Mouse (Mus musculus): ENCODE measurements around the gene Fryl.

Fryl gene

DNA sequence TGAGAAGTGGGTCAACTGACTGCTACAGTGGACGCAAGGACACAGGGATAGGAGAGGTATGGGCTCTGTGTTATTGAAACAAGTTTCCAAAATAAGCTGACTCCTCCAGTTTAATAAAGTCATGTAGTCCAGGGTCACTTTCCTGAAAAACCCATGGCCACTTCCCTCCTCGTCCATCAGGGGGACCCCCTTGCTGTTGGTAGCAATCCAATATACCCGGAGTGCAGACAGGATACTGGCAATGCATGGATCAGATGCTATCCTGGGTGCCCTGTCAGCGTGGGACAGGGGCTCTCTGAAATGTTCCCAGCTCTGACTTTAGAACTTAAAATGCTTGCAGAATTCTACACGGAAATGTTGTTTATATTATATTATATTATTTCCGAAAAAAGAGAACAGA lies 34.0 kb downstream of the Fryl start:
- in situ Hi-C loops (cut with MboI, MseI): no loop called here

DNA sequence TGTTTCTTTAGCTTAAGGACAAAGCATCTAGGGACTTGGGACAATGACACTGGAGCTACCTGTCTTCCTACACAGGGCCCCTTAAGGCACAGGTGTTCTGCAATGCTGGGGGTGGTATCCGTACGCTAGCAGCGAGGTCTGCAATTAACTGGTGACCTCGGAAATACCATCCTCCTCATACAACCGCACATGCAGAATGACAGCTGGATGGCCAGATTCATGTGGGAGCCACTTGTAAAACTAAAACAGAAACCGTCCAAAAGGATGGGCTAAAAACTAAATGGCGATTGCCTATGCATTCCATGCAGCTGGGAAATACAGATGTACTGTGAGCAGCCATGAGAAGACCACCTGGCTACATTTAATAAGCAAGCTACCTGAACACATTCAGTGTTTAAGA lies 34.6 kb downstream of the Fryl start:
- in situ Hi-C loops (cut with MboI, MseI): no loop called here

DNA sequence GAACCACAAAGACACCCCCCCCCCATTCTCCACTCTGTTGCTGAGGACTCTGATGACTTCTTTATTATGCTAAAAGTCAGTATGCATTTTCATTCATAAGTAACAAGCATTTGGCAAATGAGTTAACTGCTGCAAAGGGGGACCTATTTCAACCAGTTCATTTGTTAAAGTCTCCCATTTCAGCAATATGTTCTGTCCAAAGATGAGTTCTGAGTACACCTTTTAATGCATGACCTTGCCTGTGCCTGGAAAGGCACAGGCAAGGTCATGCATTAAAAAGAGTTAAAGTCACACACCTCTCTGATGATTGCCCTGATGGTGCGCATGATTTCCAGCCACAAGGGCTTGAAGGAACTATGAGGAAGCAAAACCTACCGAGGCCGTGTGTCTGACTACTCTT lies 36.7 kb downstream of the Fryl start:
- in situ Hi-C loops (cut with MboI, MseI): no loop called here

DNA sequence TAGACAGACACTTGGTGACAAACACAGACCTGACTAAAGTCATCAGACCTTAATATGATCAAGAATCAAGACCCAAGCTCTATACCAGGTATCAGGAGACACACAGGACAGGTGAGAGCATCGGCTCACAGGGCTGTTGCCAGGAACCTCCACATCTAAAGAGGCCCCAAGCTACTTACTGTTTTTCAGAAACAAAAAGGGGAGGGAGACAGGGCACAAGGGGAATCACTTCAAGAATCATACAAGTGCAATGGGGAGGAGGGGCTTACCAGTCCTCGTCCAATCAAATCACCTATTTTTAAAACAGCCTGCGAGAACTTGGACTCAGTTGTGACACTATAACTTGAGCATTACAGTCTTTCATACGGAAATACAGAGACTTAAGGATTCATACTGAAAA lies 38.4 kb downstream of the Fryl start:
- in situ Hi-C loops (cut with MboI, MseI): no loop called here

DNA sequence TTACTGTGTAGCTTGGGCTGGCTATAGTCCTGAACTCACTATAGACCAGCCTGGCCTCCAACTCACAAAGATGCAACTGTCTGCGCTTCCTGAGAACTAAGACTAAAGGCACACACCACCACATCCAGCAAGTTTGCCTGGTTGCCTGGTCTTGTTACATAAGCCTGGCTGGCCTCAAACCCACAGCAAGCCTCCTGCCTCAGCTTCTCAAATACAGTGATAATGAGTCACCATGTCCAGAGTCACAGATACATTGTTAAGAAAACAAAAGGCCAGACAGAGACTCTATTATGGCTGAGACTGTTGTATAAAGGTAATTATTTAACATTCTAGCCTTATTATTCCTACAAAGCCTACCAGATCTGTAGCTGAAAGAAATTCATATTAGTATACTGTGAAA lies 39.3 kb downstream of the Fryl start:
- in situ Hi-C loops (cut with MboI, MseI): no loop called here

DNA sequence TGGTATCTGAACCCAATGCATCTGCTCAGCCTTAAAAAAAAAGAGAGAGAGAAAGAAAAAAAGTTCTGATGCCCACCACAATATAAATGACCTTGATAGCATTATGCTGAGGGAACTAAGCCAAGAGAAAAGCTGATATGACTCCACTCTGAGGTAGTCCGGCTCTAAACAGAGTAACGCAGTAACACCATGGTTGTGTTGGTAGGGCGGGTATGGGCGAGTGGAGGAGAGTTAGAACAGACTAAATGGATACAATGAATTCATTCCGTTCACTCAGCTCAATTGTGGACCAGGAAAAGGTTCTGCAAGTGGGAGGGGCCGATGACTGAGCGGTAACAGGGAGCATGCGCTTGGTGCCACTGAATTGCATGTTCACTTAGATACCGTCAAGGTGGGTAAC lies 40.4 kb downstream of the Fryl start:
- in situ Hi-C loops (cut with MboI, MseI): no loop called here

DNA sequence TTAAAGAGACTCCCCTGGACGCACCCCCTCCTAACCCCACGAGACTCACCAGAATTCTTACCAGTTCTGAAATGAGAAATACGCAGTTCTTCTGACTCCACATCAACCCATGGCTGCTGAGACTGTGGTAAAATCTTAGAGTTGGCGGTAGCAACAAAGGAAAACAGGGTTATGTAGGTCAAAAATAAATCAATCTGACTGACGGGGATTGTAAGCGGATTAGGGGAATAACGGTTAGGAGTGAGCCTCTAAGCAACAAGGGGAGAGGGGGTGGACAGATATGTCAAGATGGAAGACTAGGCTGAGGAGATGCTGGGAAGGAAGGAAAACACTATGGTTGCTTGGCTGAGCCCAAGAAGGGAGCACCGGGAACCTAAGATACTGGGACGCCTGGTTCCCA lies 44.0 kb downstream of the Fryl start:
- in situ Hi-C loops (cut with MboI, MseI): no loop called here

DNA sequence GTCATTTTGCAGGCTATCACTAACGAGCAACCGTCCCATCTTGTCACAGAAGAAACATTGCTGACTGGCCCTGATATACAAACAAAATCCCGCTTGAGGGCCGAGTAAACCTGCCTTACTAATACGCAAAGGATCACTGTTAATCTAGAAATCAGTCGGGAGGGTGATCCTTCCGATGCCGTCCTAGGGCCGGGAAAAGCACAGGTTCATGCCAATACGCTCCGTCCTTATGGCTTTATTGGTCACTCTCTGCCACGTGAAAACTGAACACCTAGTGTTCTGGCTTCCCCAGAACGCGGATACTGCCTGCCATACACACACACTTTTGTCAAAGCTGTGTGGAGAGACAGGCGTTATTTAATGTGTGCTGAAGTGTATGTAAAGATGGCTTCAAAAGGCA lies 44.5 kb downstream of the Fryl start:
- in situ Hi-C loops (cut with MboI, MseI): no loop called here

DNA sequence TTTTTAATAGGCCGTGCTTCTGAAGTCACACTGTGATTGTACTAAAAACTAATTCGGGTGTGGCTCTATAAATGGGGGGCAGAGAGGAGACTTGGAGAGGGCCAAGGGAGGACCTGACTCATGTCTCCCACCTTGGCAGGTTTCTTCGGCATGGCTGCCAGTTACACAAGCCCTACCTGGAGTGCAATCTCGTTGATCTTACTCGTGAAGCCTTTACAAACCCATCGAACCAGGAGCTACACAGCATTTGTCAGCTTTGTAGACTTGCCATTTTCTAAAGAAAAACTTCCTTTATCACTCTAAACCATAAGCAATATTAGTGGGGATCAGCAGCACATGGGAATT lies 45.5 kb downstream of the Fryl start:
- in situ Hi-C loops (cut with MboI, MseI): no loop called here

DNA sequence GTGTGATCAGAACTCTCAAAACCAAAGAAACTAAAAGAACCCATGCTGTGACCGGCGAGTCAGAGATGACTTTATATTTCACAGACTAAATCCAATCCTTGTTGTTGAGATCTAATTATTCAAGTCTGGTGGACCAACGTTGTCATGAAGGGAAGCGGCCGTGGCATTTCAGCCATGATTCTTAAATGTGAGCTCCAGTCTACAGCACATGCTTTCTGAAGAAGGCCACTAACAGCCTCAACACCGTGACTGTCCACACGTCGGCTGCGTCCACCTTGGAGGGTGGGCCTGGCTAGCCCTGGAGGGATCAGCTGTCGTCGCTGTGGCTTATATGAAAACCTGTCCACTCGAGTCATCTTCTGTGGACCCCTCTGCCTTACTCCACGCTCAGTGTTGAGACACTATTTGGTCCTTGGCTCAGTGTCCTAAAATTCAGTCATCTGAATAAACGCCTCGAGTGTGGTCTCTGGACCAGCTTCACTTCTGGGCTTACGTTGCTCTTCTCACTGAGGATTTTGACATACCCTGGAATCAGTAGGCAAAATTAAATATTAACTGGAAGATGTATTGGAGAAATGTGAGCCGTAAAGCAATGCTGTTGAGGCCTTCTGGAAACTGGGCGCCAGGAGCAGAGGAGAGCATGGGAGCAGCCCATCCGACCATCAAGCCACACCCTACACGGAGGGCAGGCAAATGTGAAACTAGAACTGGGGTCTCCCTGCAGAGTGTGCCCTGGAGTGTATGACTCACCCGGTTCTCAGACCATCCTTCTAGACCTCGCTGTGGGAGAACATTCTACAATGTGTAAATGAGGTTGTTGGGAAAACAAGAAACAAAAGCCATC lies 46.1 kb downstream of the Fryl start:
- in situ Hi-C loops (cut with MboI, MseI): no loop called here

DNA sequence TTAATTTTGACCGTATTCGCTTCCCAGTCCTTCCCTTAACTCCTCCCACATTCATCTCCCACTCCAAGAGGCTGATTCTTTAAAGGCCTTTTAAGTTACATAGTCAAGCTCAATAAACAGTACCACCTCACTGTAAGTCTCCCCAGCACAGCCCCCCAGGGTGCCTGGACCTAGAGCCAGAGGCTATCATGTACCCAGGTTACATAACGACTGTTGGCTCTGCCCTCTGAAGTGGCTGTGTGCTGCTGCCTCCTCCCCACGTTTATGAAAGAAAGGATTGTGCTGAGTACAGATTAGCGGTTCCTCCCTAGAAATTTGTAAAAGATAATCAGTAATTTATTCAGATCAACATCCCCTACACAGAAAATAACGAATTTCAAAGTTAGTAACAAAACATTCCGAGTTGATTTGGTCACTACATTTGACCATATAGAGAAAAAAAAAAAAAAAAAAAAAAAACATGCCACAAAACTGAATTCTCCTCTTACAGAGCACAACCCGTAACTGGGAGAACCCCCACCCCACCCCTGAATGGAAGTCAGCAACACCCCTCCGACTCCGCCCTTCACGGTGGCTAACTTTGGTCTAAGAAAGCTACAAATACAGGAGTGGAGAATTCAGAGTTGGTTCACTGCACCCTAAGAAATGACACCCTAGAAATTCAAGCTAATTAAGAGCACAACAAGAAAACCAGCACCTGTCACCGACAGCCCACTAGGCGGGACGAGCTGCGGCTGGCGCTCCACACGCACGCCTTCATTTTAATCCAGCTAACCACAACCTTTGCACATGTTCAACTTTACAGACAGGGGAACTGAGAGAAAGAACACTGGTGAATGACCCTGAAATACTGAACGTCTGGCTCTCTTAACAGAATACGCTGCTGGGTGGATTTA lies 47.0 kb downstream of the Fryl start:
- in situ Hi-C loops (cut with MboI, MseI): no loop called here

DNA sequence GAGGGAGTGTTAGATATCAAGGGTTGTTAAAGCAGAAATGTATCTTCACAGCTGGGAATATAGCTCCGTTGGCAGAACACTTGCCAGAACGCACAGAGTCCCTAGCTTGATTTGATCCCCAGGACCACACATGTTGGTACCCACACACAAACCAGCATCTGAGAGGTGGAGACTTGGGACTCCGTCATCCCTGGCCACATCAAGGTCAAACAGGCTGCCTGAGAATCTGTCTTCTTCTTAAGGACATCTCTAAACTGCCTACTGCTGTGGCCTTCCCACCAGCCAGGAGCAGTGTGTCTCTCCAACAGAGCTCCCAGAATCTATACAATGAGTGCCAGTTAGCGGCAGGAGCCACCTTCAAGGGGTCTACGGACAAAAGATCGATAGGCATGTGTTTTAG lies 47.8 kb downstream of the Fryl start:
- in situ Hi-C loops (cut with MboI, MseI): no loop called here

DNA sequence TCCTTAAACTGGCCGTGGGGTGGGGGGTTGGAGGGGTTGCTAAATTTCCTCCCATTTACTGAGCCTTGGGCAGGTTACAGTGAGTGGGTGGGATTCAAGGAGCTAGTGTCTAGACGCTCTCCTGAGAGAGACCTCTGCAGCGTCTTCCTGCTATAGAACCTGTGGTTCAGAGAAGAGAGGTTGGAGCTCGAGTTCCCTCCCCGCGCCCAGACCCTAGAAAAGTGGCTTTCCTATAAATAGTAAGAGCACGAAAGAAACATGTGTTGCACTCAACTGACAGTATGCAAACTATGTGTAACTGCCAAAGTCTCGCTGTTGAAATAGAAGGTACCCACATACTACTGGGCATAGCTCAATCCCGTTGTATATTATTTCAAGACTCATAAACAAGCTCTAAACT lies 49.7 kb downstream of the Fryl start:
- in situ Hi-C loops (cut with MboI, MseI): no loop called here

DNA sequence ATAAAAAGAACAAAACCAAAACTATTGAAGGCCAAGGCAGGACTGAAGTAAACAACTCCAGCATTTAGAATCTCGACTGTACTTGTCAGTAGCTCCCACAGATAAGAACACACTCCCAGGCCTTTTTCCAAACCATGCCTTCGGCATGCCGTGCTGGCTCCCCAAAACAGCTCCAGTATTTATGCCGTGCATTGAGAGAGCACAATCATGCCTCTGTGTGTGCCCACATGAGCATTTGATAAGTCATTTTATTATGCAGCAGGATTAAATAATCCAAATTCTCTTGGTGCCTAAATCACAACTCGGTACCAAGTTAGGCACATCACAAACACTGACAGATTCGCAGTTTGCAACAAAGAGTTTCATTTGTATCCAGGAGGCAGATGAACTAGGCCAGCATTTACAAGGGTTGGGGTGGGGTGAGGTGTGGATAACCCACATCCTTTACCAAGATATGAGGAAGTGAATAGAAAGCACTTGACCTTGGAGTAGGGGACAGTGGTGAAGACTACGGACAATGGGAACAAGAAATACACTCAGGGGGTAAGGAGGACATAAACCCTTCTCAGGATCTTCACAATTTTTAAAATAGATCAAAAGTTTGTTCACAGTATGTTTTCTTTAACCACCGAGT lies 50.3 kb downstream of the Fryl start:
- in situ Hi-C loops (cut with MboI, MseI): no loop called here

DNA sequence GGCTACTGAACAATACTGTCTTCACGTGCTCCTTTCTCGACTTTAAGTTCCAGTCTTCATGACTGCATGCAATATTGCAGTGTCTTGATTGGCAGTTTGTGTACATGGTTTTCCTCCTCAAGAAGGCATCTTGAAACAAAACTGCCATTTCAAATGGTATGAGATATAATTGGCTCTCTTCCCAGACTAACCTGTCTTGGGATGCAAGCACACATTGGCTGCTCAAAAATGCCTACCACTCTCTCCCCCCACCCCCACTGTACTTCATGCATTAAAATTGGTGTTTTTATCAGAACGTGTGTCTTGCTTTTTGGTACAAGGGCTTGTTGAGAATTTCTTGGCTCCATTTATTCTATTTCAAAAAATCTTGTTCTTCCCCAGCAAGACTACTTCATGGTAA lies 51.4 kb downstream of the Fryl start:
- in situ Hi-C loops (cut with MboI, MseI): no loop called here

DNA sequence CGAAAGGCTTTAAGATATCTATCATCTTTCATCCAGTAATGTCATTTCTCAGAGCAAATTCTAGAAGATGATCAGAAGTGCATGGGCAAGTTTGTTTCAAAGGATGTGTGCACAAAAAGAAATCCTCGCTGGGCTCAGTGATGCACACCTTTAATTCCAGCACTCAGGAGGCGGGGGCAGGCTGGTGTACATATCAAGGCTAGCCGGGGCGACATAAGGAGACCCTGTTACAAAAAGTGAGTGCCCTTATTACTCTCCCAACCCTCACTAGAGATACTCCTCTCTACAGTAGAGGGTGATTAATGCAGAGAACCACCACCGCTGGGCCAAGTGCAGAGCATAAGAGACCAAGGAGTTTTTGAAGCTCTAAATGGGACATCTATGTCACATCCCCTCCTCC lies 53.9 kb downstream of the Fryl start:
- in situ Hi-C loops (cut with MboI, MseI): no loop called here

DNA sequence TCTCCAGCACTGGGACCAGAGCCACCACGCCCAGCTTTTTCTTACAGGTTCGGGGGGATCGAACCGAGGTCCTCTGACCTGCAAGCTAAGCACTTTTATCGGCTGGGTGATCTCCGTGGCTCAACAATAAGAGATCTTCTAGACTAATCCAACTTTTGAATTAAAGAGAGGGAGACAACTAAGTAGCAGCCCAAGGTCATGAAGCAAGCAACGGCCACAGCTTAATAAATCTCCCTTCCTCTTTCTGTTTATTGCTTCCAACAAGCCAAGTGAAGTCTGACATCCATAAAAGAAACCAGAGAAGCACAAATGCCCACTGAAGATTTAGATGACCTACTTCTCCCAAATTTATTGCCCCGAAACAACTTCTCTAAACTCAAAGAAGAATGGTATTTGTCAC lies 54.3 kb downstream of the Fryl start:
- in situ Hi-C loops (cut with MboI, MseI): no loop called here

DNA sequence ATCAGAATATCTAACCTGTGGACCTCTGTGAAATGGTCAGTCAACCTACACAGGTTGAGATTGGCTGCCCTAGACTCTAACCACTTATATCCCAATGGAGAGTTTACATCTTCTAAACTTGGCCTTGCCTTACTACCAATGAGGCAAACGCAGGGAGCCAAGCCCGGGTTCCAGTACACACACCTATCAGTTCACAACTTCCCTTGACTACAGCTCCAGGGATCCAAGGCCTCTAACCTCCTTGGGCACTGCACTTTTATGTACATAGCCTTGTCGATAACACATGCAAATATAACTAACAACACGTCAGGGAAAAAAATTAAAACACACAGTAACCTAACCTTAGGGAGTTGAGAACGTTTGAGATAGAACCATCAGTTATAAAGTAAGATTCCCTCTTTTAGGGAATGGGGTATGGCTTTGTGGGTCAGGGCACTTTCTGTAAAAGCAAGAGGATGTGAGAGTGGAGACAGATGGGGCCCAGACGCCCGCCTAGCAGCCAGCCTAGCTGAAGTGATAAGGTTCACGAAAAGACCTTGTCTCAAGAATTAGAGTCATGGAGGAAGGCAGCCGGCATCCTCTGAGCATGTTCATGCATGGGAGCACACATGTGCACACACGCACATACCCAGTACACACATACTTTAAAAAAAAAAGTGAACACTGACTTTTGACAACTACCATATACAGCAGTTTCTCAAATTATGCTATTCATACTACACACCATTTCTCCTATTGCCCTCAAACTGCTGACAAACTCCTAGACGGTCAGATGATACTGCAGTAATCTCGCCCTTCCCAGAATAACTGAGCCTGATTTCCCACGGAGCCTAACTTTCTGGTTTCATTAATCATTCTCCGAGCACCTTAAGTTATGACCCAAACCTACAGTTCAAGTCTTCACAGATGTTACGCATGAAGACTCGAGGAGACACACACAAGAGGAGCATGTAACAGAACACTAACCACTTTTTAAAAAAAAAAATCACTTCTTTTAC lies 55.7 kb downstream of the Fryl start:
- in situ Hi-C loops (cut with MboI, MseI): no loop called here

DNA sequence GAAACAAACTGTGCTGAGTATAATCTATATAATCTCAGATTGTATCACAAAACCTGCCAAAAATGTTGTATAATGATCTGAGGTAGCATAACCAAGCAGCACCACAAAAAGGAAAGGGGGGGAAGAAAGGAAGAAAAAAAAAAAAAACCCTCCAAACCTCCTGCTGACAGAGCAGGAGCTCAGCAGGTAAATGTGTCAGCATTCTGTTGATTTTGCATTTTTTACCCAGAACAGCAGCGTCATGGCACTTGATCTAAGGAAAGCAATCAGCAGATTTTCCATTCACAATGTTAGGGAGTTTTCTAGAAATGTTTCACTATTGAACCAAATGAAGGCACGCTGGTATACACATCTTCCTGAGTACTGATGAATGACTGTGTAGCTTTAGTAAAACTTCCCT lies 56.8 kb downstream of the Fryl start:
- in situ Hi-C loops (cut with MboI, MseI): no loop called here

DNA sequence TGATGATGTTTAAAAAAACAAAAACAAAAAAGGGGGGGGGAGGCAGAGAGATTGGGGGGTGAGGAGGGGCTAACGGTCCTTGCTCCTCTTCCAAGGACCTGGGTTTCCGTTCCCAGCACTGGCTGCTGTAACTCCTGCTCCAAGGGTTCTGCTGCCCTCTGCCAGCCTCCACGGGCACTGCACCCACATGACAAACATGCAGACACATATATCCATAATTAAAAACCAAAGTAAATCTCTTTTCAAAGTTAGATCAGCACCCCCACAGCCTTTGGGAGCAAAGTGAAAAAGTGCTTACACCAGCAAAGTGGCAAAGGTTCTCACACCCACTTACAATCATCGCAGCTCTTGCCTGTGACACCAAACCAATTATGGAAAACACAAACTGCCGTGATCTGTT lies 57.7 kb downstream of the Fryl start:
- in situ Hi-C loops (cut with MboI, MseI): no loop called here

DNA sequence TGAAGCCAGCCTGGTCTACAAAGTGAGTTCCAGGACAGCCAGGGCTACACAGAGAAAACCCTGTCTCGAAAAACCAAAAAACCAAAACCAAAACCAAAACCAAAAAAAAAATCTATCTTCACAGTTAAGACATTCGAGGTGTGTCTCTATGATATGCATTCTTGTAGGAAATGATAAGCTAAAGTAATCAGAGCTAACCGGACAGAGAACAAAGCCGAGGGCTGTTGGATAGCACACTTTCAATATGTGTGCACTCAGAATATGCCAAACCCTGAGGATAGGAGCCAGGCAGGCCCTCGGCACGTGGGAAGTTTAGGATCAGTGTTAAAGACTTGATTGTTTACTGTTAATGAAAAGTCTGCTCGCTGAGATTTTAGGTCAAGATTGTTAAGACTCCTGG lies 58.6 kb downstream of the Fryl start:
- in situ Hi-C loops (cut with MboI, MseI): no loop called here
